Mouse (Mus musculus) Patski (cell line): ENCODE results near the gene Ncapd3. TPM values are rescaled to one million over a fixed set of nuclear protein-coding genes. Genes with fewer than 3 reads are reported as not detected.

Experiments used
- ATAC-seq: fragments of 100-300 bp; one replicate; pipeline ENCODE4 v1.8.0; 2021
- CTCF ChIA-PET: fragments of 350-600 bp; sonication (Branson Sonifier 250); formaldehyde crosslinking; loops from one replicate; lab custom pipeline; 2022; ENCODE audit warnings: inconsistent platforms; lab: Charles Lee
- POLR2A ChIA-PET: fragments of 350-600 bp; sonication (Branson Sonifier 250); formaldehyde crosslinking; loops from one replicate; lab custom pipeline; 2022; ENCODE audit warnings: antibody characterized with exemption, inconsistent platforms; lab: Charles Lee
- DNase-seq: peaks from one replicate; pipeline ENCODE4 v3.0.0-alpha.2; 2011; ENCODE audit warnings: low read depth, low spot score
- H3K27me3 ChIP-seq: fragments of 371-371 bp; one replicate; pipeline ENCODE4 v1.5.1; 2021
- CTCF ChIP-seq: fragments of 100-300 bp; IDR thresholded peaks from one replicate; pipeline ENCODE4 v1.5.1; 2021
- in situ Hi-C: fragments of 300-500 bp; cut with MboI; formaldehyde crosslinking; loops from 3 replicates; pipeline ENCODE4 v1.11.1; 2018; ENCODE audit warnings: low pct_unique_long_range_greater_than_20kb, mixed read lengths
- polyA plus RNA-seq: library from polyadenylated mRNA; unstranded; gene quantifications from one replicate; pipeline ENCODE4 v1.2.3, GENCODE M21; 2021

Gene Ncapd3
- polyA plus RNA-seq, 1 experiment from 2014 or later, result 14.8 TPM

GRCm38 (mm10) chr9:27122963-27123362 lies 93.0 kb downstream of the Ncapd3 start:
- POLR2A ChIA-PET, result no interaction called here
- ATAC-seq (no peak), DNase-seq (no peak)
- CTCF ChIA-PET, result interaction anchor here (0.6 to 2.5 kb wide), 4 partner anchors 9 to 53 kb away, joined by 3 to 9 read pairs (median 3); no protein-coding TSS in a partner anchor
- TF ChIP-seq CTCF, result no peak
- in situ Hi-C loops, result no loop called here
- no peaks in the 10 kb centered on the region for H3K27me3 ChIP-seq

GRCm38 (mm10) chr9:27123947-27124346 lies 94.0 kb downstream of the Ncapd3 start:
- POLR2A ChIA-PET, result no interaction called here
- no peak for TF ChIP-seq CTCF
- CTCF ChIA-PET, result interaction anchor here (1.2 to 2.5 kb wide), 2 partner anchors 10 to 18 kb away, joined by 5 to 9 read pairs; no protein-coding TSS in a partner anchor
- in situ Hi-C loops, result no loop called here
- ATAC-seq (no peak), DNase-seq (no peak)
- H3K27me3 ChIP-seq, result no peaks in the 10 kb centered on the region

- no peaks in the 10 kb centered on the region for H3K27me3 ChIP-seq
- DNase-seq (no peak), ATAC-seq (no peak)
- in situ Hi-C loops, result no loop called here
- CTCF ChIA-PET, result no interaction called here
- POLR2A ChIA-PET, result no interaction called here
- no peak for TF ChIP-seq CTCF
Measured at GRCm38 (mm10) chr9:27125450-27125849, 95.5 kb downstream of the Ncapd3 start.

- peak; percentile 40 for TF ChIP-seq CTCF
- in situ Hi-C loops, result no loop called here
- DNase-seq (no peak), ATAC-seq (no peak)
- CTCF ChIA-PET, result no interaction called here
- POLR2A ChIA-PET, result no interaction called here
- no peaks in the 10 kb centered on the region for H3K27me3 ChIP-seq
Measured at GRCm38 (mm10) chr9:27126543-27126942, 96.6 kb downstream of the Ncapd3 start.

- in situ Hi-C loops, result no loop called here
- POLR2A ChIA-PET, result no interaction called here
- CTCF ChIA-PET, result interaction anchor here (0.7 kb wide), 1 partner anchor 48 kb away, joined by 3 read pairs; no protein-coding TSS in a partner anchor
- no peaks in the 10 kb centered on the region for H3K27me3 ChIP-seq
- TF ChIP-seq CTCF, result no peak
- DNase-seq (no peak), ATAC-seq (no peak)
Measured at GRCm38 (mm10) chr9:27128629-27129028, 98.7 kb downstream of the Ncapd3 start.

- DNase-seq, result no peak
- in situ Hi-C loops, result no loop called here
- no peak for ATAC-seq
- TF ChIP-seq CTCF, result peak; percentile 72
- ChIA-PET CTCF (interaction anchor here (0.9 to 1.3 kb wide), 4 partner anchors 11 to 151 kb away, joined by 3 read pairs; no protein-coding TSS in a partner anchor), POLR2A (no interaction called here)
- no peaks in the 10 kb centered on the region for H3K27me3 ChIP-seq
Measured at GRCm38 (mm10) chr9:27134410-27134809, 104.4 kb downstream of the Ncapd3 start.

GRCm38 (mm10) chr9:27135372-27135771 lies 105.4 kb downstream of the Ncapd3 start:
- no peak for ATAC-seq
- DNase-seq, result no peak
- in situ Hi-C loops, result loop anchor here (5.0 kb wide), 1 partner anchor 37 kb away; no protein-coding TSS in a partner anchor
- ChIA-PET POLR2A (no interaction called here), CTCF (interaction anchor here (1.2 kb wide), 1 partner anchor 12 kb away, joined by 3 read pairs; no protein-coding TSS in a partner anchor)
- TF ChIP-seq CTCF, result no peak
- H3K27me3 ChIP-seq, result no peaks in the 10 kb centered on the region

- no peak for ATAC-seq
- ChIA-PET CTCF (interaction anchor here (0.8 to 1.6 kb wide), 2 partner anchors 19 to 40 kb away, joined by 3 to 6 read pairs; no protein-coding TSS in a partner anchor), POLR2A (no interaction called here)
- no peaks in the 10 kb centered on the region for H3K27me3 ChIP-seq
- DNase-seq, result no peak
- TF ChIP-seq CTCF, result no peak
- in situ Hi-C loops, result loop anchor here (5.0 kb wide), 1 partner anchor 36 kb away; no protein-coding TSS in a partner anchor
Measured at GRCm38 (mm10) chr9:27136651-27137050, 106.7 kb downstream of the Ncapd3 start.

- POLR2A ChIA-PET, result no interaction called here
- CTCF ChIA-PET, result interaction anchor here (0.7 to 1.4 kb wide), 2 partner anchors 9 to 34 kb away, joined by 3 read pairs; no protein-coding TSS in a partner anchor
- no peaks in the 10 kb centered on the region for H3K27me3 ChIP-seq
- in situ Hi-C loops, result no loop called here
- no peak for TF ChIP-seq CTCF
- ATAC-seq (no peak), DNase-seq (no peak)
Measured at GRCm38 (mm10) chr9:27140432-27141065, 110.6 kb downstream of the Ncapd3 start.

- no peak for TF ChIP-seq CTCF
- in situ Hi-C loops, result no loop called here
- no peak for ATAC-seq
- ChIA-PET POLR2A (no interaction called here), CTCF (interaction anchor here (1.1 kb wide), 1 partner anchor 38 kb away, joined by 3 read pairs; no protein-coding TSS in a partner anchor)
- H3K27me3 ChIP-seq, result no peaks in the 10 kb centered on the region
- DNase-seq, result no peak
Measured at GRCm38 (mm10) chr9:27144271-27144840, 114.4 kb downstream of the Ncapd3 start.

Other genes with a start within 250 kb of the Ncapd3 start
- 0.01 TPM for gene Glb1l2, start 223.7 kb upstream of the Ncapd3 start, polyA plus RNA-seq
- not detected for gene Glb1l3, start 169.3 kb upstream of the Ncapd3 start, polyA plus RNA-seq
- gene Gm1110, start 107.1 kb upstream of the Ncapd3 start, polyA plus RNA-seq, result not detected
- gene Acad8, start 30.6 kb upstream of the Ncapd3 start, polyA plus RNA-seq, result 40.6 TPM
- gene Thyn1, start 30.5 kb upstream of the Ncapd3 start, polyA plus RNA-seq, result 63.2 TPM
- gene Vps26b, start 110 bp upstream of the Ncapd3 start, polyA plus RNA-seq, result 36.9 TPM
- 40.0 TPM for gene Jam3, start 125.2 kb downstream of the Ncapd3 start, polyA plus RNA-seq